Mouse (Mus musculus) limb, embryonic 14.5 days (tissue): ENCODE measurements around the gene Fbxo28. TPM values are rescaled to one million over a fixed set of nuclear protein-coding genes. Genes with fewer than 3 reads are reported as not detected.

Experiments used
- ATAC-seq: fragments of 200-750 bp; cut with Nextera tagmentation; 2 replicates; pipeline ENCODE4 v1.8.0; 2017; ENCODE audit warnings: low read depth, moderate number of reproducible peaks, moderate TSS enrichment; ENCODE audit not compliant: low FRiP score
- DNase-seq: peaks from one replicate; pipeline ENCODE4 v3.0.0-alpha.2; 2015; ENCODE audit warnings: low spot score
- H3K27ac ChIP-seq: fragments of 300-500 bp; sonication (generic); replicated peaks from 2 replicates; pipeline ENCODE4 v1.5.1; 2014; ENCODE audit warnings: low read depth, mild to moderate bottlenecking, low read length, moderate library complexity, mixed read lengths
- H3K27me3 ChIP-seq: fragments of 300-500 bp; sonication (generic); 2 replicates; pipeline ENCODE4 v1.6.1; 2014; ENCODE audit warnings: low read length, mixed read lengths; ENCODE audit not compliant: control insufficient read depth, insufficient read depth
- H3K36me3 ChIP-seq: fragments of 300-500 bp; sonication (generic); 2 replicates; pipeline ENCODE4 v1.6.1; 2014; ENCODE audit warnings: mild to moderate bottlenecking, low read length, moderate library complexity, mixed read lengths; ENCODE audit not compliant: control insufficient read depth, insufficient read depth
- H3K4me1 ChIP-seq: fragments of 300-500 bp; sonication (generic); 2 replicates; pipeline ENCODE4 v1.6.1; 2014; ENCODE audit warnings: antibody characterized with exemption, low read length, mixed read lengths; ENCODE audit not compliant: control insufficient read depth, insufficient read depth
- H3K4me2 ChIP-seq: fragments of 300-500 bp; sonication (generic); replicated peaks from 2 replicates; pipeline ENCODE4 v1.6.1; 2014; ENCODE audit warnings: low read depth, mild to moderate bottlenecking, low read length, moderate library complexity; ENCODE audit not compliant: severe bottlenecking
- H3K4me3 ChIP-seq: fragments of 300-500 bp; sonication (generic); replicated peaks from 2 replicates; pipeline ENCODE4 v1.5.1; 2014; ENCODE audit warnings: low read length
- H3K9ac ChIP-seq: fragments of 300-500 bp; sonication (generic); 2 replicates; pipeline ENCODE4 v1.6.1; 2014; ENCODE audit warnings: mild to moderate bottlenecking, low read depth, low read length, moderate library complexity; ENCODE audit not compliant: severe bottlenecking
- H3K9me3 ChIP-seq: fragments of 300-500 bp; sonication (generic); 2 replicates; pipeline ENCODE4 v1.6.1; 2016; ENCODE audit warnings: low read length; ENCODE audit not compliant: control insufficient read depth
- POLR2A ChIP-seq: fragments of 200-500 bp; IDR thresholded peaks from 2 replicates; pipeline ENCODE4 v1.8.0; 2012; ENCODE audit warnings: inconsistent platforms, mild to moderate bottlenecking, moderate library complexity, borderline replicate concordance; ENCODE audit not compliant: insufficient read depth, insufficient read length; ENCODE audit errors: extremely low read depth
- WGBS: fragments of 180-500 bp; shearing (Covaris S2); extraction: QIAGEN DNeasy Blood & Tissue Kit; methylation state at CpG from one replicate; pipeline ENCODE4 v1.1.7; 2014; 5-methylcytosine and 5-hydroxymethylcytosine counted together
- polyA plus RNA-seq, 2 experiments: library from polyadenylated mRNA; depleted of rRNA in 1 of 2; stranded (reverse) in 1 of 2; unstranded in 1 of 2; fragments of >200 nt; fragmentation: Nextera tagmentation in 1 of 2; extraction: Ambion mirVana in 1 of 2; gene quantifications; 2 replicates each; pipeline versions ENCODE4 v1.2.1 to v1.2.3; 2012 to 2014

Gene Fbxo28
- polyA plus RNA-seq, 2 experiments, result 19.0 to 26.9 TPM

- DNase-seq (no peak), ATAC-seq (no peak)
- TF ChIP-seq POLR2A, result no peak
- Histone ChIP-seq H3K9me3 (no peaks in the 10 kb centered on the region), H3K4me3 (no peak overlapping the region), H3K4me1 (no peaks in the 10 kb centered on the region), H3K27me3 (no peaks in the 10 kb centered on the region), H3K9ac (no peak overlapping the region), H3K36me3 (peaks cover 80% of the 10 kb centered on the region), H3K27ac (no peak overlapping the region), H3K4me2 (no peak overlapping the region)
- 93% methylated on average over 1 of the region's 1 CpGs for WGBS
These were observed 15.5 kb downstream of the Fbxo28 start for GRCm38 (mm10) chr1:182325919-182326318.

GRCm38 (mm10) chr1:182324552-182324951 is 16.9 kb downstream of the Fbxo28 start:
- no peak for DNase-seq
- WGBS, result 88% methylated on average over 7 of the region's 7 CpGs
- peaks cover 88% of the 10 kb centered on the region for H3K36me3 ChIP-seq

GRCm38 (mm10) chr1:182323139-182323538 is 18.3 kb downstream of the Fbxo28 start:
- H3K9ac ChIP-seq, result no peak overlapping the region
- H3K27ac ChIP-seq, result no peak overlapping the region
- WGBS, result 88% methylated on average over 3 of the region's 3 CpGs
- H3K9me3 ChIP-seq, result no peaks in the 10 kb centered on the region
- TF ChIP-seq POLR2A, result no peak
- DNase-seq, result no peak
- no peak overlapping the region for H3K4me2 ChIP-seq
- peaks cover 90% of the 10 kb centered on the region for H3K36me3 ChIP-seq
- no peaks in the 10 kb centered on the region for H3K27me3 ChIP-seq
- H3K4me3 ChIP-seq, result no peak overlapping the region
- H3K4me1 ChIP-seq, result no peaks in the 10 kb centered on the region
- ATAC-seq, result no peak

More at GRCm38 (mm10) chr1:182324552-182324951, 16.9 kb downstream of the Fbxo28 start:
- no peak for TF ChIP-seq POLR2A
- Histone ChIP-seq H3K9me3 (no peaks in the 10 kb centered on the region), H3K9ac (no peak overlapping the region), H3K27ac (no peak overlapping the region), H3K4me1 (no peaks in the 10 kb centered on the region), H3K4me2 (no peak overlapping the region), H3K4me3 (no peak overlapping the region), H3K27me3 (no peaks in the 10 kb centered on the region)
- no peak for ATAC-seq

GRCm38 (mm10) chr1:182314201-182314600 is 27.2 kb downstream of the Fbxo28 start:
- WGBS, result 94% methylated on average over 5 of the region's 5 CpGs
- Histone ChIP-seq H3K27me3 (no peaks in the 10 kb centered on the region), H3K9me3 (no peaks in the 10 kb centered on the region; the same call in 1 of the 2 replicates), H3K4me2 (no peak overlapping the region), H3K9ac (no peak overlapping the region), H3K36me3 (peaks cover 61% of the 10 kb centered on the region), H3K4me1 (no peaks in the 10 kb centered on the region), H3K4me3 (no peak overlapping the region), H3K27ac (no peak overlapping the region)
- no peak for TF ChIP-seq POLR2A
- ATAC-seq, result no peak
- no peak for DNase-seq

- DNase-seq (no peak), ATAC-seq (no peak)
- no peaks in the 10 kb centered on the region; the same call in 1 of the 2 replicates for H3K9me3 ChIP-seq
- H3K4me2 ChIP-seq, result no peak overlapping the region
- no peaks in the 10 kb centered on the region for H3K27me3 ChIP-seq
- TF ChIP-seq POLR2A, result no peak
- no peak overlapping the region for H3K4me3 ChIP-seq
- H3K27ac ChIP-seq, result no peak overlapping the region
- no peak overlapping the region for H3K9ac ChIP-seq
- 93% methylated on average over 8 of the region's 8 CpGs for WGBS
- H3K36me3 ChIP-seq, result peaks cover 51% of the 10 kb centered on the region
- no peaks in the 10 kb centered on the region for H3K4me1 ChIP-seq
These were observed 28.2 kb downstream of the Fbxo28 start for GRCm38 (mm10) chr1:182313181-182313580.

GRCm38 (mm10) chr1:182311376-182311775 is 30.1 kb downstream of the Fbxo28 start:
- H3K4me3 ChIP-seq, result no peak overlapping the region
- ATAC-seq (no peak), DNase-seq (no peak)
- WGBS, result 98% methylated on average over 5 of the region's 5 CpGs
- H3K27me3 ChIP-seq, result no peaks in the 10 kb centered on the region
- H3K4me1 ChIP-seq, result no peaks in the 10 kb centered on the region
- H3K9ac ChIP-seq, result no peak overlapping the region
- no peaks in the 10 kb centered on the region; the same call in 1 of the 2 replicates for H3K9me3 ChIP-seq
- H3K4me2 ChIP-seq, result no peak overlapping the region
- H3K27ac ChIP-seq, result no peak overlapping the region
- no peak for TF ChIP-seq POLR2A
- H3K36me3 ChIP-seq, result peaks cover 33% of the 10 kb centered on the region
